Mouse (Mus musculus) limb, embryonic 12.5 days (tissue): ENCODE measurements around the gene Mlph. TPM values are rescaled to one million over a fixed set of nuclear protein-coding genes. Genes with fewer than 3 reads are reported as not detected.

Experiments used
- ATAC-seq: fragments of 200-750 bp; cut with Nextera tagmentation; 2 replicates; pipeline ENCODE4 v1.8.0; 2017; ENCODE audit warnings: low read depth, moderate TSS enrichment; ENCODE audit not compliant: insufficient number of reproducible peaks, insufficient read depth, low FRiP score, low TSS enrichment
- H3K27ac ChIP-seq: fragments of 300-500 bp; sonication (generic); 2 replicates; pipeline ENCODE4 v1.5.1; 2016; ENCODE audit warnings: mild to moderate bottlenecking, moderate library complexity
- H3K27me3 ChIP-seq: fragments of 300-500 bp; sonication (generic); 2 replicates; pipeline ENCODE4 v1.6.1; 2016; ENCODE audit warnings: mild to moderate bottlenecking, moderate library complexity
- H3K36me3 ChIP-seq: fragments of 300-500 bp; sonication (generic); 2 replicates; pipeline ENCODE4 v1.6.1; 2016; ENCODE audit warnings: mild to moderate bottlenecking, moderate library complexity
- H3K4me1 ChIP-seq: fragments of 300-500 bp; sonication (generic); replicated peaks from 2 replicates; pipeline ENCODE4 v1.6.1; 2016
- H3K4me2 ChIP-seq: fragments of 300-500 bp; sonication (generic); 2 replicates; pipeline ENCODE4 v1.6.1; 2016; ENCODE audit warnings: mild to moderate bottlenecking, moderate library complexity
- H3K4me3 ChIP-seq: fragments of 300-500 bp; sonication (generic); replicated peaks from 2 replicates; pipeline ENCODE4 v1.5.1; 2016; ENCODE audit warnings: mild to moderate bottlenecking
- H3K9ac ChIP-seq: fragments of 300-500 bp; sonication (generic); replicated peaks from 2 replicates; pipeline ENCODE4 v1.6.1; 2016; ENCODE audit warnings: mild to moderate bottlenecking, moderate library complexity
- H3K9me3 ChIP-seq: fragments of 300-500 bp; sonication (generic); 2 replicates; pipeline ENCODE4 v1.6.1; 2016; ENCODE audit warnings: mild to moderate bottlenecking, moderate library complexity
- WGBS: fragments of 180-500 bp; shearing (Covaris S2); methylation state at CpG from one replicate; pipeline ENCODE4 v1.1.7; 2016; 5-methylcytosine and 5-hydroxymethylcytosine counted together
- polyA plus RNA-seq: library from polyadenylated mRNA; unstranded; fragments of >200 nt; fragmentation: Nextera tagmentation; extraction: Ambion mirVana; gene quantifications from 2 replicates; pipeline ENCODE4 v1.2.1, GENCODE M21; 2016

The Mlph gene
- polyA plus RNA-seq, 1 experiment from 2014 or later = 0.23 TPM

DNA sequence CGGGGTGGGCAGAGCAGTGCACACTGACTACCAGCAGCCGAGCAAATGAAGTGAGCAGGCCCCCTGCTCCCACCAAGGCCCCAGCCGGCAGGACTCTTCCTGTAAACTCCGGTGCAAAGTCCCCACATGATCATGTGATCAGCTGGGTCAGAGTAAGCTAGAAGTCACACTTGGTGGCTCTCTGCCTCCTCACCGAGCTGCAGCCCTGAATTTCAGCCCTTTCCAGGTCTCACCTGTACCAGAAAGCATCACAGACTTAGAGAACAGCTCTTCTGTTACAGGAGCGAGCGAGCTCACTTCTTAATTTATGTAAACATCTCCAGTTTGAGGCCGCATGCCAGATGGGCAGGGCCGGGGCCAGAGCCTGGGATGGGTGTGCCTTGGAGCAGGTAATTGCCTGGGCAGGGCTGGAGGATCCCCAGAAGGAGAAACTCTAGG, 54.5 kb downstream of the Mlph start, which contains the start of gene Rab17:
Gene Rab17 (minus strand): TSS at position 315 of the 438 bp plus-strand sequence.
- Histone ChIP-seq H3K9ac (no peak within 1 kb of the TSS; the same call in 1 of the 2 replicates), H3K4me2 (peak within 1 kb of the TSS; percentile 34; the same call in 1 of the 2 replicates), H3K27ac (peak within 1 kb of the TSS; percentile 41; the same call in 1 of the 2 replicates), H3K4me1 (peaks cover 38% of the 10 kb centered on the region), H3K36me3 (no peaks in the 10 kb centered on the region), H3K27me3 (peaks cover 11% of the 10 kb centered on the region), H3K9me3 (no peaks in the 10 kb centered on the region), H3K4me3 (no peak within 1 kb of the TSS)
- no peak for ATAC-seq
- whole genome bisulfite sequencing = 21% methylated on average over 9 of the region's 9 CpGs

DNA sequence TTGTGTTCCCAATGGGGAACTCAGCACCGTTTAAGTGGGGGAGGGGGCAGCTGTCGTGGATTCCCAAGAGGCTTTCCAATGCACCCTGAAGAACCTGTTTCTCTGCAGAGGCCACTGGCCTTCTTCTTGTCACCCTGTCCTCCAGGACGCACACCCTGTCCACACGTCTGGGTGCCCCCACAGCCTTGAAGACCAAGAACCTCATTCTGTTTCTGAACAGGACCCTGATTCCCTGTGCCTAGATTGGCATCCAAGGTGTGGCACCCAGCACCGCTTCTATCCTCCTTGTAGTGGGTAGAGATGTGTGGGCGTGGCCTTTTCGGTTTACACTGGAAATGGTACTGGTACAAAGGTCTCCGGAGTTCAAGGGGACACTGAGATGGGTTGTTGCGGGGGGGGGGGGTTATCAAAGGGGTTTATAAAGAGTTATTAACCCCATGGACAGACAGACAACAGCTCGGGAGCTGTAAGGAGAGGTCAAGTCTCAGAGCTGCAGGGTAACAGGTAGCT, 55.1 kb downstream of the Mlph start:
- H3K4me3 ChIP-seq = no peak overlapping the region
- ATAC-seq = no peak
- no peak overlapping the region for H3K27ac ChIP-seq
- 77% methylated on average over 10 of the region's 10 CpGs for WGBS
- no peaks in the 10 kb centered on the region for H3K36me3 ChIP-seq
- H3K4me1 ChIP-seq = peaks cover 41% of the 10 kb centered on the region
- H3K9ac ChIP-seq = no peak overlapping the region
- H3K27me3 ChIP-seq = peaks cover 11% of the 10 kb centered on the region
- H3K4me2 ChIP-seq = no peak overlapping the region
- no peaks in the 10 kb centered on the region for H3K9me3 ChIP-seq

DNA sequence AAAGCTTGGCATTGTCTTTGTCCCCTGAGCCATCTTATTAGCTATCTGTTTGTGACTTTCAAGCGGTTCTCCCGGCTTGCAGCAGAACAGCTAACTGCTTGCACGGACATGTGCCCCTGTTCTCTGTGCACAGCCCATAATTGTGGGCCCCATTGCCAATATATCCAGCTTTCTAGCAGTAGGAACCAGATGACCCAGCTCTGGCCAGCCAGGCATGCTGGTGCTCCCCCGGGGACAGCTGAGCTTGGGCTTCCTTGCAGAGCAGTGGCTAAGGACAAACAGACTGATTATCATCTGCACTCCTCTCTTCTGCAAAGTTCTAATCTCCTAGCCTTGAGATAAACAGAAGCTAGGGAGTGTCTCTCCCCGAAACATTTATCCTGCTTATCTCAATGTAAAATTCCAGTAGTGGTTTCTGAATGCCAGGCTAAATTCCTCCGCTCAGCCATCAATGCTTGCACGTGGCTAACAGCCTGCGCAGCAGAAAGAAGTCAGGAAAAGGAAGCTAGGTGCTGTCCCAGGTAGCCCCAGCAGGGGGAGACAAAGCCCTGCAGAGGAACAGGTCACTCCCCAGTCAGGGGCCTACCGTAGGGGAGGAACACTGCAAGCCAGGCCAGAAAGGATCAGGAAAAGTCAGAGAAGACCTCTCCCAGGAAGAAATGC, 58.2 kb downstream of the Mlph start:
- Histone ChIP-seq H3K27ac (no peak overlapping the region), H3K9me3 (no peaks in the 10 kb centered on the region), H3K36me3 (no peaks in the 10 kb centered on the region), H3K9ac (0 out of 2 replicates have a peak overlapping the region, but pooled peaks have one; percentile 13), H3K27me3 (peaks cover 7% of the 10 kb centered on the region; the same call in 1 of the 2 replicates), H3K4me1 (peaks cover 42% of the 10 kb centered on the region), H3K4me2 (0 out of 2 replicates have a peak overlapping the region, but pooled peaks have one; percentile 11), H3K4me3 (no peak overlapping the region)
- WGBS = 27% methylated on average over 9 of the region's 9 CpGs
- peak; percentile 71; the same call in 1 of the 2 replicates for ATAC-seq

DNA sequence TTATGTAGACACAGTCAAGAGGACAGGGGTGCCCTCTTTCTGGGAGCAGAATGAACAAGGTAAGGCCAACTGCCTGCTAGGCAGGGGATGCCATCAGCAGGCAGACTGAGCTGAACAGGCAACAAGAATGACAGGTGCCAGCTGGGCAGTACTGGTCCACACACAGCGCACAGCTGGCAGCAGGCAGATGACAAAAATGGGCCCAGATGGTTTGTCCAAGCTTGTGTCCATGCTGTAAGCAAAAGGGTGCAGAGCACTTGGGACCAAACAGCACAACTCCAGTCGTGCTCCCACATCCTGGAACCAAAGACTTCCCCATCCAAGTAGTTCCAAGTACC, 58.7 kb downstream of the Mlph start:
- no peak overlapping the region for H3K4me2 ChIP-seq
- H3K27ac ChIP-seq = no peak overlapping the region
- H3K27me3 ChIP-seq = peaks cover 7% of the 10 kb centered on the region; the same call in 1 of the 2 replicates
- no peaks in the 10 kb centered on the region for H3K36me3 ChIP-seq
- 81% methylated on average over 2 of the region's 2 CpGs for WGBS
- no peaks in the 10 kb centered on the region for H3K9me3 ChIP-seq
- no peak overlapping the region for H3K4me3 ChIP-seq
- 0 out of 2 replicates have a peak, but pooled peaks have one; percentile 9 for ATAC-seq
- no peak overlapping the region for H3K9ac ChIP-seq
- H3K4me1 ChIP-seq = peaks cover 41% of the 10 kb centered on the region

DNA sequence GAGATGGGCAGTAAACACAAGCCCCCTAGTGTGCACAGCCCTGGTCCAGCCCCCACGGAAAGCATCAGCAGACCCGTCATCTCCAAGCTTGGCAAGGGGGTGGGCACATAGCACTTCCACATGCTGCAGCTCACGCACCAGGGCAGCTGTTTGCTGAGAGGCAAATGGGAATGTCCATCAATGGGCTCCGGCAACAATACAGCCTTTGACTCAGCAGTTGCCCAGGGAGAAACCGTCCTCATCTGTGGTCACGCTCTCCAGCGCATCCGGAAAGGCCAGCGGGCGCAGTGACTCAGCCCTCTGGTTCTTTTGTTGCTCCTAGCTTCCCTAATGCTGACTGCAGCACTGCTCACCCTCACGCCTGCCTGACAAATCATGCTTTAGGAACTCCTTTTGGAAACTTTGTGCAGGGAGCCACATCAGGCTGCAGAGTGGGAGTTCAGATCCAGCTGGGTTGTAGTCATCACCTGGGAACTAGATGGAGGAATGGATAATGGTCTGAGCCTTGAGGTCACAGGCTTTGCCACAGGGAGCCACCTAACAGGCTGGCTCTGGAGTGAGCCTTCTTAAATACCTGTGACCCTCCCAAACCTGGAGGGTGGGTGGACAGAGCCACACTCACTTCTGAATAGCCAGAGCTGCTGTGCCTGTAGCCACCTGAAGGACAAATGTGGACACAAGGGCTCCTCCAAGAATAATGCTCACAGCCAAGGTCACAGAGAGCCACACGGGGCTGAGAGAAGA, 60.2 kb downstream of the Mlph start:
- Histone ChIP-seq H3K4me2 (no peak overlapping the region), H3K4me3 (no peak overlapping the region), H3K36me3 (no peaks in the 10 kb centered on the region), H3K27ac (no peak overlapping the region), H3K9me3 (no peaks in the 10 kb centered on the region), H3K4me1 (peaks cover 26% of the 10 kb centered on the region), H3K9ac (no peak overlapping the region; the same call in 1 of the 2 replicates), H3K27me3 (peaks cover 7% of the 10 kb centered on the region; the same call in 1 of the 2 replicates)
- 36% methylated on average over 12 of the region's 12 CpGs for WGBS
- ATAC-seq = no peak

DNA sequence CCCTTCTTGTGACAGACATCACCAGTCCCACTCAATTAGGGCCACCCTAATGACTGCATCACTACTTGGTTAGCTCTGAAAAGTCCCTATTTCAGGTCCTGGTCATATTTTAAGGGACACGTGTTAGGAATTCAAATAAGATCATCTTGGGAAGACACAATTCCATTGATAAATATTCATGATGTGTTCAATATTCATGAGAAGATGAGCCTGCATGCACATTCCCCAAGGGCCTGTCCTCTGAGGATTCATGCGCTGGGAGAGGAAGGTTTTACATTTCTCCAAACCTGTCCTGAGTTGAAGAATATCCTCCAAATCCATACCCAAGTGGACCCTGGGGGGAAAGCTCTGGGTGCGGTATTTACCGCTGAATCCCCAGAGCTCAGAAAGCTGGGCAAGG, 61.1 kb downstream of the Mlph start:
- WGBS = 89% methylated on average over 4 of the region's 4 CpGs

DNA sequence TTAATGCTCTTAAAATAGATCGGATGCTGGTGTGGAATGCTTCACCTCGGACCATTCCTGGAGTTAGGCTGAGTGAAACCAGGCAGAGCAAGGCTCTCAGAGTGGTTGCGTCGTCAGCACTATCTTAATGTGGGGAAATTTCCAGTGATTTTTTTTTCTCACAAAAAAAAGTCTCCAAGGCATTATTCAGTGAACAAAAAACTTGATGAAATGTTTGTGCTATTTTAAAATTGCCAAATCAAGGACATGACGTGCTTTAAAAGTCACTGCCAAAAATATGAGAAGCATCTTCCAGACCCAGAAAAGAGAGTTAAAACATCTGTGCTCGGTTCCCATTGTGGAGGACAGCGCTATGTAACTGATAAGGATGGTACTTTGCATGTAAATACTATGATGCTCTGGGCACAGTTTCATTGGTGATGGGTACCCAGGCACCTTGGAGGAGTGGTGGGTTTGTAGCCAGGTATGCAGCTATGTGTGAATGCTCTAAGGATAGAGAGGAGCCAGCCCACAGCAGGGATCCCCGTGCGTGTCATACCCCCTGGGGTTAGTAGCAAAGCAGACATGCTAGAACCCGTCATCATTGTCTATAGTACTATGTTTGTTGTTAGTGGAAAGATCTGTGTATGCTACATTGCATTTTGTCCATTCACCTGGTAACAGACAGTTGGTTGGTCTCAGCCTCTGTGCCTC, 65.9 kb downstream of the Mlph start:
- Histone ChIP-seq H3K4me1 (no peaks in the 10 kb centered on the region), H3K36me3 (no peaks in the 10 kb centered on the region), H3K27me3 (no peaks in the 10 kb centered on the region), H3K9me3 (no peaks in the 10 kb centered on the region), H3K4me3 (no peak overlapping the region), H3K27ac (no peak overlapping the region), H3K4me2 (no peak overlapping the region), H3K9ac (no peak overlapping the region)
- no peak for ATAC-seq
- 84% methylated on average over 10 of the region's 10 CpGs for WGBS

More for the DNA sequence above, 61.1 kb downstream of the Mlph start:
- Histone ChIP-seq H3K27me3 (peaks cover 7% of the 10 kb centered on the region; the same call in 1 of the 2 replicates), H3K9me3 (no peaks in the 10 kb centered on the region), H3K27ac (no peak overlapping the region), H3K4me1 (peaks cover 26% of the 10 kb centered on the region), H3K4me2 (no peak overlapping the region), H3K36me3 (no peaks in the 10 kb centered on the region), H3K4me3 (no peak overlapping the region), H3K9ac (no peak overlapping the region)
- ATAC-seq = no peak

DNA sequence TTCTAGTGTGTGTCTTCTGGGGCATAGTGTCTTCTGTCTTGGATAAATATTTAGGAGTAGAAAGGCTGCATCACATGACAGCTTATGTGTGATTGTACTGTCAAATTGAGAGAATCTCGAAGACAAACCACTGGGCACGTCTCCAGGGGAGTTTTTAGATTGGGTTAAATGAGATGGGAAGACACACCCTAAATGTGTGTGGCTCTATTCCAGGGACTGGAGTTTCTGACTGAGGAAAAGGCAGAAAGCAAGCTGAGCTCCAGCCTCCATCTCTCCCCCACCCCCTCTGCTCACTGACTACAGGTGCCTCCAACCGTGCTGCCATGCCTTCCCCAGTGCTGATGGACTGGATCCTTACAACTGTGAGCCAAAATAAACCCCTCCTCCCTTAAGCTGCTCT, 66.5 kb downstream of the Mlph start:
- Histone ChIP-seq H3K4me1 (no peaks in the 10 kb centered on the region), H3K4me3 (no peak overlapping the region), H3K36me3 (no peaks in the 10 kb centered on the region), H3K9me3 (no peaks in the 10 kb centered on the region), H3K9ac (no peak overlapping the region), H3K4me2 (no peak overlapping the region), H3K27me3 (no peaks in the 10 kb centered on the region), H3K27ac (no peak overlapping the region)
- no peak for ATAC-seq
- 81% methylated on average over 3 of the region's 3 CpGs for WGBS

DNA sequence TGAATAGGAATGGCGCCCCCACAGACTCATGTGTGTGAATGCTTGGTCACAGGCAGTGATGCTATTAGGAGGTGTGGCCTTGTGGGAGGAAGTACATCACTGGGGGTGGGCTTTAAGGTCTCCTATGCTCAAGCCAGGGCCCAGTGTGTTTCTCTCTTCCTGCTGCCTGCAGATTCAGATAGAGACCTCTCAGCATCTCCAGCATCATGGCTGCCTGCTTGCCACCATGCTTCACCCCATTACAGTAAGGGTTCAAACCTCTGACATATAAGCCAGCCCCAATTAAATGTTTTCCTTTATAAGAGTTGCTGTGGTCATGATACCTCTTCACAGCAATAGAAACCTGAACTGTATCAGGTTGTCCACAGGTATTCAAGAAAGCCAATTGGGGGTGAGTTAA, 81.0 kb downstream of the Mlph start:
- 88% methylated on average over 1 of the region's 1 CpGs for WGBS
- Histone ChIP-seq H3K27me3 (peaks cover 6% of the 10 kb centered on the region; the same call in 1 of the 2 replicates), H3K36me3 (no peaks in the 10 kb centered on the region), H3K4me1 (peaks cover 15% of the 10 kb centered on the region), H3K27ac (no peak overlapping the region), H3K9ac (no peak overlapping the region), H3K9me3 (0 out of 2 replicates have a peak, but pooled peaks cover 4% of the 10 kb centered on the region), H3K4me2 (no peak overlapping the region), H3K4me3 (no peak overlapping the region)
- ATAC-seq = no peak

DNA sequence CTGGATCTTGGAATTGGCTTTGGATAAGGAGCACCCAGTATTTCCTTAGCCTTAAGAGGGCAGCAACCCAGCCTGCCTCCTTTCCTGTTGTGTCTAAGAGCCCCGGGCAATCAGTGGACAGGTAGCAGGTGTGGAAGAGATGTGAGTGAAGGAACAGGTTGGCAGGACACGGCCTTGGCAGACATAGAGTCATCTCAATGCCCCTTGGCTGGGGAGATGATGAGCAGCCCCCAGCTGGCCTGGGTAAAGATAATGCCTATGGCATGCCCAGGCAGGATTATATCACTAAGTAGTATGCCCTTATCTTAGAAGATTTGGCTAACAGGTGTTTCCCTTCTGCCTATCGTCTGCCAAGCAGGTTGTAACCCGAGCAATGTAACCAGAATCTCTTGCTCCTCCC, 82.3 kb downstream of the Mlph start:
- H3K4me3 ChIP-seq = no peak overlapping the region
- 0 out of 2 replicates have a peak, but pooled peaks cover 4% of the 10 kb centered on the region for H3K9me3 ChIP-seq
- 55% methylated on average over 4 of the region's 4 CpGs for WGBS
- H3K27me3 ChIP-seq = peaks cover 6% of the 10 kb centered on the region; the same call in 1 of the 2 replicates
- H3K36me3 ChIP-seq = no peaks in the 10 kb centered on the region
- no peak for ATAC-seq
- H3K27ac ChIP-seq = no peak overlapping the region
- H3K4me1 ChIP-seq = peaks cover 15% of the 10 kb centered on the region
- H3K9ac ChIP-seq = no peak overlapping the region
- H3K4me2 ChIP-seq = no peak overlapping the region
